Mouse (Mus musculus) ES-Bruce4 (cell line): ENCODE measurements at regions not wholly inside any gene's neighbourhood (a gene's known extent, or its start where the extent isn't known, plus 50 kb on each side); places are given as distances from the start of the nearest gene placed in this dataset.

Source experiments
- H3K27ac ChIP-seq: 2 replicates; pipeline ENCODE4 v1.5.1; 2012; ENCODE audit warnings: low read length, inconsistent platforms; ENCODE audit not compliant: insufficient read depth
- H3K27me3 ChIP-seq: 2 replicates; pipeline ENCODE4 v1.6.1; 2012; ENCODE audit warnings: mild to moderate bottlenecking, low read length, inconsistent platforms; ENCODE audit not compliant: control insufficient read depth, poor library complexity, insufficient read depth, severe bottlenecking
- H3K36me3 ChIP-seq: 2 replicates; pipeline ENCODE4 v1.6.1; 2012; ENCODE audit warnings: inconsistent platforms, mild to moderate bottlenecking, low read length, moderate library complexity; ENCODE audit not compliant: control insufficient read depth, poor library complexity, insufficient read depth, severe bottlenecking
- H3K4me1 ChIP-seq: one replicate; pipeline ENCODE4 v1.8.1; 2011; ENCODE audit warnings: low read length; ENCODE audit not compliant: control insufficient read depth, insufficient read depth
- H3K4me3 ChIP-seq: 2 replicates; pipeline ENCODE4 v1.5.1; 2011; ENCODE audit warnings: low read depth, mild to moderate bottlenecking, low read length
- H3K9ac ChIP-seq: 2 replicates; pipeline ENCODE4 v1.6.1; 2012; ENCODE audit warnings: low read depth, mild to moderate bottlenecking, inconsistent platforms; ENCODE audit not compliant: poor library complexity, severe bottlenecking
- H3K9me3 ChIP-seq: replicated peaks from 2 replicates; pipeline ENCODE4 v1.6.1; 2012; ENCODE audit warnings: mild to moderate bottlenecking, low read length, inconsistent platforms; ENCODE audit not compliant: control insufficient read depth, poor library complexity, insufficient read depth, severe bottlenecking
- CTCF ChIP-seq: IDR thresholded peaks from one replicate; pipeline ENCODE4 v1.8.1; 2011; ENCODE audit warnings: low read depth, low read length
- EP300 ChIP-seq: IDR thresholded peaks from 2 replicates; pipeline ENCODE4 v1.6.1; 2011; ENCODE audit warnings: low read depth, low read length; ENCODE audit not compliant: insufficient read depth
- POLR2A ChIP-seq: IDR thresholded peaks from one replicate; pipeline ENCODE4 v1.8.1; 2011; ENCODE audit warnings: low read length; ENCODE audit not compliant: insufficient read depth

DNA sequence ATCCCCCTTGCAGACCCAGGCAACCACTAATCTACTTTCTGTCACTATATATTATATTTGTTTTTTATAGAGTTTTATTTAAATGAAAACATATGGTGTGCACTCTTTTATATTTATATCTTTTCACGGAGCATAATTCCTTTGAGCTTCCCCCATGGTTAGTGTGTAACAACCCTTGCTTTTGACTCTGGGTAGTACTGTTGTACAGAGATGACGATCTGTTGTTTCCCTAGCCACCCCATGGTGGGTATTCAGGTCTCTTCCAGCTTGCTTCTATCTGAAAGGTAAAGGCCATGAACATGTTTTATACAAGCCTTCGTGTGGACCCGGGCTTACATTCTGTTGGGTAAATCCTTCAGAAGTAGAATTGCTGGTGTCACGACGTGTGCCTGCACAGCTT is 221.2 kb upstream of the Rnaseh2b start:
- Histone ChIP-seq H3K9ac (no peak overlapping the region), H3K4me1 (no peaks in the 10 kb centered on the region)
- TF ChIP-seq EP300 (no peak), POLR2A (no peak), CTCF (no peak)

GRCm38 (mm10) chr14:62084047-62084446 is 208.3 kb upstream of the Rnaseh2b start:
- no peaks in the 10 kb centered on the region for H3K4me1 ChIP-seq
- H3K4me3 ChIP-seq = no peak overlapping the region
- H3K9me3 ChIP-seq = no peaks in the 10 kb centered on the region
- no peak overlapping the region for H3K27ac ChIP-seq
- H3K36me3 ChIP-seq = no peaks in the 10 kb centered on the region
- no peak overlapping the region for H3K9ac ChIP-seq
- no peaks in the 10 kb centered on the region; the same call in 1 of the 2 replicates for H3K27me3 ChIP-seq
- TF ChIP-seq POLR2A (no peak), CTCF (no peak), EP300 (no peak)

More for the DNA sequence above, 221.2 kb upstream of the Rnaseh2b start:
- Histone ChIP-seq H3K4me3 (no peak overlapping the region), H3K27me3 (no peaks in the 10 kb centered on the region), H3K27ac (no peak overlapping the region), H3K9me3 (0 out of 2 replicates have a peak, but pooled peaks cover 1% of the 10 kb centered on the region), H3K36me3 (no peaks in the 10 kb centered on the region)

GRCm38 (mm10) chr14:62088174-62088573 is 204.2 kb upstream of the Rnaseh2b start:
- H3K27me3 ChIP-seq = no peaks in the 10 kb centered on the region
- H3K36me3 ChIP-seq = no peaks in the 10 kb centered on the region
- H3K9me3 ChIP-seq = no peaks in the 10 kb centered on the region
- H3K9ac ChIP-seq = no peak overlapping the region
- TF ChIP-seq CTCF (no peak), POLR2A (no peak), EP300 (no peak)
- no peak overlapping the region for H3K27ac ChIP-seq
- H3K4me3 ChIP-seq = no peak overlapping the region
- H3K4me1 ChIP-seq = no peaks in the 10 kb centered on the region

DNA sequence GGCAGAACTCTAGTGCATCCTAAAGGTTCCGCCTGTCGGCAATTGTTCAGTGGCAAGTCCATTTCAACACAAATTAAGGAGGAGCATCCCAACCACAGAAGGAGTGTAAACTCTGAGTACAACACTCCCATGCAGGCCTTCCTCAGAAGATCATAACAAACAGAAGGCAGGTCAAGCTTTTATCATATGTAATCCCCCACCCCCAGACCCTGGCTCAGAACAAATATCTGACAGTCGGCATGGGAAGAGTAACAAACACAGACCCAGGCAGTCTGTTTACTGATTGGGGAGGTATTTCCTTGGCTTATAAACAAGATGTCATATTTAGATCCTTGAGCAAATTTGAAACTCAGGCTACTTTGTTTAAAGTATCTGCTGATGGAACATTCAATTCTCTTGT is 174.9 kb upstream of the Rnaseh2b start:
- no peaks in the 10 kb centered on the region; the same call in 1 of the 2 replicates for H3K27me3 ChIP-seq
- H3K27ac ChIP-seq = no peak overlapping the region
- H3K4me3 ChIP-seq = no peak overlapping the region
- H3K9ac ChIP-seq = no peak overlapping the region
- no peaks in the 10 kb centered on the region for H3K4me1 ChIP-seq
- TF ChIP-seq CTCF (no peak), POLR2A (no peak), EP300 (no peak)
- no peaks in the 10 kb centered on the region for H3K36me3 ChIP-seq
- H3K9me3 ChIP-seq = no peaks in the 10 kb centered on the region

DNA sequence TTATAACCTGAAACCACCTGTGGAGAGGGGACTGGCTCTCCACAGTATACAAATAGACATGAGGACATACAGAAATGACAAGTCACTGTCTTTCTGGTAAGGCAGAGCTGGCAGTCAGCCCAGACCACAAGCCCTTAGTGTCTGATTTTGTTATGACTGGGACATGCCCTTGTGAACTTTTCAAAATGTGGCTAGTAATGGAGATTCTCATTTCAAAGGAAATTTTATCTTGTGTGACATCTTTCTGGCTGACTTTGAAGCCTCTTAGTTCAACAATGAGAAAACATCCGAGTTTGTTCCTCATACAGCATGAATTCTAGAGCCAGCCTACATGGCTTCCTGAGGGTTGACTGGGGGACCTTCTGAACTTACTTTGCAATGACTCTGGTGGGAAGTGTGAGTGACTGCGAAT is 173.8 kb upstream of the Rnaseh2b start:
- Histone ChIP-seq H3K4me3 (no peak overlapping the region), H3K27ac (no peak overlapping the region)

GRCm38 (mm10) chr14:62128918-62129317 is 163.5 kb upstream of the Rnaseh2b start:
- Histone ChIP-seq H3K27me3 (no peaks in the 10 kb centered on the region), H3K36me3 (no peaks in the 10 kb centered on the region), H3K4me3 (no peak overlapping the region), H3K9me3 (no peaks in the 10 kb centered on the region), H3K27ac (no peak overlapping the region), H3K9ac (no peak overlapping the region), H3K4me1 (no peaks in the 10 kb centered on the region)
- no peak for TF ChIP-seq EP300
- TF ChIP-seq CTCF = no peak
- no peak for TF ChIP-seq POLR2A

More for the DNA sequence above, 173.8 kb upstream of the Rnaseh2b start:
- TF ChIP-seq CTCF (no peak), POLR2A (no peak), EP300 (no peak)
- Histone ChIP-seq H3K36me3 (no peaks in the 10 kb centered on the region), H3K9ac (no peak overlapping the region), H3K9me3 (no peaks in the 10 kb centered on the region), H3K27me3 (no peaks in the 10 kb centered on the region; the same call in 1 of the 2 replicates), H3K4me1 (no peaks in the 10 kb centered on the region)
